Mouse (Mus musculus) testis, adult 2 months (tissue): ENCODE measurements around the gene Fgr. TPM values are rescaled to one million over a fixed set of nuclear protein-coding genes. Genes with fewer than 3 reads are reported as not detected.
"Not testable (repeated sequence)": the region's sequence is repeated elsewhere in the genome, so short reads cannot be mapped to it uniquely, and the experiment has no call there.

ENCODE experiments used
- H3K27ac ChIP-seq: fragments of 200-500 bp; 2 replicates; pipeline ENCODE4 v1.5.1; 2012; ENCODE audit warnings: low read depth, low read length; ENCODE audit not compliant: control insufficient read depth, insufficient read depth
- H3K27me3 ChIP-seq: fragments of 200-500 bp; 2 replicates; pipeline ENCODE4 v1.6.1; 2012; ENCODE audit warnings: mild to moderate bottlenecking, low read length, moderate library complexity; ENCODE audit not compliant: control insufficient read depth, insufficient read depth
- H3K36me3 ChIP-seq: fragments of 200-500 bp; 2 replicates; pipeline ENCODE4 v1.6.1; 2012; ENCODE audit warnings: mild to moderate bottlenecking, low read length; ENCODE audit not compliant: control insufficient read depth, insufficient read depth
- H3K4me1 ChIP-seq: fragments of 200-500 bp; 2 replicates; pipeline ENCODE4 v1.6.1; 2012; ENCODE audit warnings: low read length; ENCODE audit not compliant: control insufficient read depth, insufficient read depth
- H3K4me3 ChIP-seq: fragments of 200-500 bp; 2 replicates; pipeline ENCODE4 v1.5.1; 2012; ENCODE audit warnings: low read depth, mild to moderate bottlenecking, low read length, moderate library complexity, mixed read lengths; ENCODE audit not compliant: control insufficient read depth
- CTCF ChIP-seq: fragments of 200-500 bp; IDR thresholded peaks from 2 replicates; pipeline ENCODE4 v1.5.1; 2012; ENCODE audit warnings: low read depth, mild to moderate bottlenecking, inconsistent platforms, low read length, moderate library complexity; ENCODE audit not compliant: control insufficient read depth, insufficient read depth, insufficient replicate concordance
- POLR2A ChIP-seq: fragments of 200-500 bp; IDR thresholded peaks from 2 replicates; pipeline ENCODE4 v1.6.1; 2012; ENCODE audit warnings: low read depth, mild to moderate bottlenecking, inconsistent platforms, low read length, moderate library complexity; ENCODE audit not compliant: control insufficient read depth
- polyA plus RNA-seq: library from polyadenylated mRNA; depleted of rRNA; stranded (reverse); fragments of >200 nt; gene quantifications from 2 replicates; pipeline ENCODE4 v1.2.3, GENCODE M21; 2012

Fgr gene
- polyA plus RNA-seq, 1 experiment = 0.85 TPM

DNA sequence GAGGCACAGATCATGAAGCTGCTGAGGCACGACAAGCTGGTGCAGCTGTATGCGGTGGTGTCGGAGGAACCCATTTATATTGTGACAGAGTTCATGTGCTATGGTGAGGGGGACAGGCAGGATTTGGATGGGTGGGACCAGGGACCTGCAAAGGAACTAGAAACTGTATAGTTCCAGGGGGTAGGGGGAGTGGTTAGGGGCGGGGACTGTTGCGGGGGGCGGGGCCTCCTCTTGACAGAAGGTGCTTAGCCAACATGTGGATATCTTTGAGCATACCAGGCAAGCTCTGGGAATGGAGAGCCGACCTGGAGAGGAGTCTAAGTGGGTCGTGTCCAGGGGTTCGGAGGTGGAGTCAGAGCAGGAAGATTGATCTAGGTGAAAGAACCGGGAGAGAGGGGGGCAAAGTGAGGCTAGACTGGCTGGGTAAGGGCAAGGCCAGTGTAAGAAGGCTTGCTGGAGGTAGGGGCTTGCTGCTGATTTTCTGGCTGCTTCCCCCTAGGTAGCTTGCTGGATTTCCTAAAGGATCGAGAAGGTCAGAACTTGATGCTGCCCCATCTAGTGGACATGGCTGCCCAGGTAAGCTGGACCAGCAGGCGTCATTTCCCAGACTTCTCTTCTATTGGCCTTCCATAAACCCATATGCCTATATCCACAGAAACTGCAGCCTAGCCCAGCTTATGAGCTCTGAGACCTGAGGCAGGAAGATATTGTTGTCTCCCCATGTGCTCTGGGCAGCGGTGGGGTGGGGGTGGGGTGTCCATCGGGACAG, 23.8 kb downstream of the Fgr start:
- H3K4me3 ChIP-seq = no peak overlapping the region; the same call in 1 of the 2 replicates
- no peak overlapping the region for H3K27ac ChIP-seq
- no peaks in the 10 kb centered on the region for H3K27me3 ChIP-seq
- no peak for TF ChIP-seq CTCF
- no peak for TF ChIP-seq POLR2A
- peaks cover 9% of the 10 kb centered on the region for H3K4me1 ChIP-seq
- H3K36me3 ChIP-seq = no peaks in the 10 kb centered on the region

DNA sequence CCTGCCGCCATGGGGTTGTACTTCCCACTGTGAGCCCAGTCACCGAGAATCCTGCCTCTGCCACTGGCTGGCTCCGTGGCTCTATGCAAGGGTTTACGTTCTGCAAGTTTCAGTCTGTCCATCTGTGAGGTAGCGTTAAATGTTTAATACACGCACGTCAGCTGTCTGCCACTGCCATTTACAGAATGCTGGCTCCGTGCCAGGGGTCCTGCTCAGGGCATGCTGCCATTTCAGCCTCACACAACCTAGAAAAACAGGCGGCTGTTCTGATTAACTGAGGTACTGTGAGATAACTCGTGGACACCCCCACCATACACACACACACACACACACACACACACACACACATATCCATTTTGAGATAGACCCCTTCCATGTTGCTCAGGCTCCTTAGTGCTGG, 29.0 kb downstream of the Fgr start:
- no peaks in the 10 kb centered on the region for H3K27me3 ChIP-seq
- TF ChIP-seq CTCF (no peak), POLR2A (no peak)
- no peak overlapping the region for H3K27ac ChIP-seq
- H3K4me1 ChIP-seq = 0 out of 2 replicates have a peak, but pooled peaks cover 2% of the 10 kb centered on the region
- no peaks in the 10 kb centered on the region for H3K36me3 ChIP-seq
- no peak overlapping the region for H3K4me3 ChIP-seq

DNA sequence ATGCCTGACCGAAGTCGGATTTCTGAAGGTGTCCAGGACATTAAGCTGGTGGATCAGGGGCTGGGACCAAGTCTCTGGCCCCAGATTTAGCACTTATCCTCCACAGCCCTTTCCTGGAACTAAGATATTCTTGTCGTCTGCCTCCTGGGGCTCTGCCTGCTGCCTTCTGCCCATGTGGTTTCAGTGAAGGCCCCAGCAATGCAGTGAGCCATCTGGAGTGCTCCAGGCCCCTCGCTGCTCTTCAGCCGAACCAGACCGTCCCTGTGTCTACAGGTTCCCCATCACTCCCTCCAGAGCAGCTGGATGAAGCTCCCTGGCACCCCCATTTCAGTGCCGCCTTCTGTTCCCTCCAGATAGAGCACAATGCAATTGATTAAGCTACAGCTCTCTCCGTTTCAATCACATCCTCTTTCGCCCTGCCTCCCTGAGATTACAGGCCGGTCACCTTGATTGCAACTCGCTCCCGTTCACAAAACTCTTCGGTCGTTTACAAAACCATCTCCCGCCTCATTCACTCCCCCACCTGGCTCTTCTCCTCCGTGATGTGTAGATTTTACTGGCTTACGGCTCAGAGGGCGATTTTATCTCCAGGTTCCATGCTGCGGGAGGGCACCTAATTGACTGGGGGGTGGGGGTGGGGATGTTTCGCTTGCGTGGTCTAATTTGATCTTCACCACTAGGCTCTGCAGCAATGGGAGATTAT, 29.6 kb downstream of the Fgr start:
- H3K36me3 ChIP-seq = no peaks in the 10 kb centered on the region
- H3K4me3 ChIP-seq = no peak overlapping the region
- peaks cover 2% of the 10 kb centered on the region; the same call in 1 of the 2 replicates for H3K4me1 ChIP-seq
- no peak overlapping the region for H3K27ac ChIP-seq
- TF ChIP-seq POLR2A (no peak), CTCF (no peak)
- no peaks in the 10 kb centered on the region for H3K27me3 ChIP-seq

DNA sequence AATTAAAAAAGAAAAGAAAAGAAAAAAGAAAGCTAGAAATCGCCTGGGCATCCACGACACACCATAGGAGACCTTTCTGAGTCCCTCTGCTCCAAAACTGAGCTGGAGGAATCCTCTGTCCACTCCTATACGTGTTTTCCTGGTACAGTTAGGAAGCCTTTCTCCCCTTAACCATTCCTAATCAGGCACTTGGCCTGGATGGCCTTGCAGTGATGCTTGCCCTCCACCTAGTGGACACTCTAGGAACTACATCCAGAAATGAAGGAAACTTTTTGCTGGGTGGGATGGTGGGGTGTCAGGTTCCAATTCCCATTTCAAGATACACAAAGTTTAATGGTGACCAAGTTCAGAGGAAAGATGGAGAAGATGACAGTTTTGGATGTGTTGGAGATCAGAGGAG, 31.3 kb downstream of the Fgr start:
- H3K4me3 ChIP-seq = no peak overlapping the region
- peaks cover 2% of the 10 kb centered on the region; the same call in 1 of the 2 replicates for H3K4me1 ChIP-seq
- no peaks in the 10 kb centered on the region for H3K27me3 ChIP-seq
- H3K36me3 ChIP-seq = no peaks in the 10 kb centered on the region
- TF ChIP-seq POLR2A (no peak), CTCF (peak; percentile 85; the same call in 1 of the 2 replicates)
- no peak overlapping the region for H3K27ac ChIP-seq

DNA sequence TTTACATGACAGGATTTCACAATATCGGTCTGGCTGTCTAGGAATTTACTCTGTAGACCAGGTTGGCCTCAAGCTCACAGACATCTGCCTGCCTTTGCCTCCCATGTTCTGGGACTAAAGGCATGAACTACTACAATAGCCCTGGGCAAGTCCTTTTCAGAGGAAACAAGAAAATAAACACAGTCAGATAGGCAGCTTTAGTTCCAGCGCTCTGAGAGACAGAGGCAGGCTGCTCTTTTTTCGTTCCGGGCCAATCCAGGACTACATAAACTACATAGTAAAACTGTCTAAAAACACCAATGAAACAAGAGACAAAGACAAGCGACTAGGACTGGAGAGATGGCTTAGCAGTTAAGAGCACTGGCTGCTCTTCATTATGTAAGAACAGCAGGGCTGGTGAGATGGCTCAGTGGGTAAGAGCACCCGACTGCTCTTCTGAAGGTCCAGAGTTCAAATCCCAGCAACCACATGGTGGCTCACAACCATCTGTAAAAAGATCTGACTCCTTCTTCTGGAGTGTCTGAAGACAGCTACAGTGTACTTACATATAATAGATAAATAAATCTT, 32.1 kb downstream of the Fgr start:
- not testable (repeated sequence) for H3K4me3 ChIP-seq, H3K4me1 ChIP-seq, H3K36me3 ChIP-seq, H3K27ac ChIP-seq, H3K27me3 ChIP-seq

- H3K27ac ChIP-seq = peak overlapping the region; percentile 69
- no peak overlapping the region for H3K4me3 ChIP-seq
- H3K4me1 ChIP-seq = peaks cover 11% of the 10 kb centered on the region
- no peak for TF ChIP-seq CTCF
- no peak for TF ChIP-seq POLR2A
- no peaks in the 10 kb centered on the region for H3K36me3 ChIP-seq
- H3K27me3 ChIP-seq = no peaks in the 10 kb centered on the region
Measured at GRCm38 (mm10) chr4:133007513-133008380, 33.9 kb downstream of the Fgr start.

GRCm38 (mm10) chr4:133009131-133009530, 35.2 kb downstream of the Fgr start:
- Histone ChIP-seq H3K27ac (no peak overlapping the region), H3K4me3 (no peak overlapping the region), H3K4me1 (peaks cover 22% of the 10 kb centered on the region), H3K36me3 (no peaks in the 10 kb centered on the region), H3K27me3 (no peaks in the 10 kb centered on the region)
- TF ChIP-seq CTCF (peak; percentile 40; the same call in 1 of the 2 replicates), POLR2A (no peak)
